Mouse (Mus musculus) ES-E14 (cell line): Measurements from ENCODE around the gene T2. TPM values are rescaled to one million over a fixed set of nuclear protein-coding genes. Genes with fewer than 3 reads are reported as not detected.

Experiments used
- DNase-seq: peaks from one replicate; pipeline ENCODE4 v3.0.0-alpha.2; 2013; ENCODE audit warnings: low read depth, low spot score
- H3K27ac ChIP-seq: 2 replicates; pipeline ENCODE4 v1.5.1; 2012; ENCODE audit warnings: low read depth, mild to moderate bottlenecking, low read length, moderate library complexity, mixed read lengths; ENCODE audit not compliant: poor library complexity, insufficient read depth, severe bottlenecking
- H3K36me3 ChIP-seq: 2 replicates; pipeline ENCODE4 v1.6.1; 2012; ENCODE audit warnings: mild to moderate bottlenecking, low read length, moderate library complexity, mixed read lengths; ENCODE audit not compliant: control insufficient read depth, poor library complexity, insufficient read depth, severe bottlenecking
- H3K4me1 ChIP-seq, 2 experiments: fragments of 150-350 bp in 1 of 2; sonication (generic) in 1 of 2; 2 replicates each; pipeline ENCODE4 v1.6.1; 2012; ENCODE audit warnings: low read length in 2 of 2, mild to moderate bottlenecking in 1 of 2, mixed read lengths in 1 of 2; ENCODE audit not compliant: control insufficient read depth in 2 of 2, insufficient read depth in 2 of 2, poor library complexity in 1 of 2
- H3K4me3 ChIP-seq, 2 experiments: fragments of 150-350 bp in 1 of 2; sonication (generic) in 1 of 2; 2 replicates each; pipeline ENCODE4 v1.5.1; 2012; ENCODE audit warnings: low read length in 2 of 2, low read depth in 1 of 2, mild to moderate bottlenecking in 1 of 2, mixed read lengths in 1 of 2; ENCODE audit not compliant: insufficient read depth in 1 of 2, poor library complexity in 1 of 2, severe bottlenecking in 1 of 2
- H3K9ac ChIP-seq: 2 replicates; pipeline ENCODE4 v1.6.1; 2012; ENCODE audit warnings: low read depth, mild to moderate bottlenecking, low read length, mixed read lengths; ENCODE audit not compliant: poor library complexity, insufficient read depth, severe bottlenecking
- H3K9me3 ChIP-seq: fragments of 150-350 bp; sonication (generic); 2 replicates; pipeline ENCODE4 v1.6.1; 2012; ENCODE audit warnings: low read depth, mild to moderate bottlenecking, low read length; ENCODE audit not compliant: control insufficient read depth, insufficient read depth
- CHD2 ChIP-seq: IDR thresholded peaks from 2 replicates; pipeline ENCODE4 v1.6.1; 2014; ENCODE audit warnings: mild to moderate bottlenecking, low read depth, low read length, inconsistent platforms
- HCFC1 ChIP-seq: IDR thresholded peaks from 2 replicates; pipeline ENCODE4 v1.6.1; 2012; ENCODE audit warnings: low read length, inconsistent platforms, borderline replicate concordance; ENCODE audit not compliant: insufficient read depth
- MAFK ChIP-seq: IDR thresholded peaks from 2 replicates; pipeline ENCODE4 v1.6.1; 2014; ENCODE audit warnings: mild to moderate bottlenecking, low read depth, low read length, inconsistent platforms; ENCODE audit not compliant: insufficient read depth
- ZC3H11A ChIP-seq: IDR thresholded peaks from 2 replicates; pipeline ENCODE4 v1.6.1; 2012; ENCODE audit warnings: low read depth, mild to moderate bottlenecking, inconsistent platforms, low read length, borderline replicate concordance
- ZNF384 ChIP-seq: IDR thresholded peaks from 2 replicates; pipeline ENCODE4 v1.6.1; 2012; ENCODE audit warnings: low read depth, low read length, inconsistent platforms
- in situ Hi-C, 2 experiments: fragments of 600-800 bp; cut with MboI; formaldehyde crosslinking; loops; one replicate each; pipeline ENCODE4 v1.15.1; 2025; ENCODE audit warnings: low sequenced_read_pairs in 2 of 2, inconsistent platforms in 1 of 2; ENCODE audit not compliant: unreplicated experiment in 2 of 2
- total RNA-seq: library from RNA; depleted of rRNA; stranded (reverse); fragments of 300-350 nt; gene quantifications from 2 replicates; pipeline ENCODE4 v1.2.3, GENCODE M21; 2012; rRNA removed

Gene T2
- total RNA-seq, result 0.18 TPM in 1 of 2 replicates, not detected in the other

GRCm38 (mm10) chr17:8355692-8356091, at the start of gene T2:
TSS of gene T2 (plus strand) at chr17:8355992.
- H3K27ac ChIP-seq, result no peak within 1 kb of the TSS
- no peak for TF ChIP-seq MAFK
- no peak for TF ChIP-seq HCFC1
- TF ChIP-seq CHD2, result no peak
- no peak for TF ChIP-seq ZC3H11A
- TF ChIP-seq ZNF384, result no peak
- in situ Hi-C loops, result no loop called here
- no peaks in the 10 kb centered on the region for H3K36me3 ChIP-seq
- no peaks in the 10 kb centered on the region for H3K9me3 ChIP-seq
- DNase-seq, result no peak
- peaks cover 0 to 3% of the 10 kb centered on the region in 2 experiments; a peak in 1 of 4 replicates for H3K4me1 ChIP-seq
- H3K9ac ChIP-seq, result no peak within 1 kb of the TSS
- no peak within 1 kb of the TSS for H3K4me3 ChIP-seq

- Histone ChIP-seq H3K36me3 (no peaks in the 10 kb centered on the region), H3K27ac (no peak within 1 kb of the TSS), H3K9me3 (no peaks in the 10 kb centered on the region), H3K4me3 (peak within 1 kb of the TSS; percentile 60 to 97), H3K4me1 (peaks cover 2 to 3% of the 10 kb centered on the region in 2 experiments; a peak in 2 of 4 replicates), H3K9ac (peak within 1 kb of the TSS; percentile 90)
- TF ChIP-seq CHD2 (no peak), ZC3H11A (no peak), HCFC1 (no peak), MAFK (no peak), ZNF384 (no peak)
- in situ Hi-C loops, result no loop called here
- peak; percentile 91 for DNase-seq
Observed at GRCm38 (mm10) chr17:8310838-8311614, 44.8 kb upstream of the T2 start, which contains the start of gene Sft2d1. TSS of gene Sft2d1 (plus strand) at chr17:8311102.

- in situ Hi-C loops, result no loop called here
- Histone ChIP-seq H3K4me3 (peak overlapping the region; percentile 60 to 97), H3K9me3 (no peaks in the 10 kb centered on the region), H3K4me1 (peaks cover 2 to 3% of the 10 kb centered on the region in 2 experiments; a peak in 2 of 4 replicates), H3K9ac (peak overlapping the region; percentile 66; the same call in 1 of the 2 replicates), H3K27ac (no peak overlapping the region), H3K36me3 (no peaks in the 10 kb centered on the region)
- TF ChIP-seq HCFC1 (no peak), ZC3H11A (no peak), CHD2 (no peak), ZNF384 (no peak), MAFK (no peak)
- DNase-seq, result no peak
Observed at GRCm38 (mm10) chr17:8311751-8312150, 44.0 kb upstream of the T2 start.

GRCm38 (mm10) chr17:8313976-8314375, 41.8 kb upstream of the T2 start:
- Histone ChIP-seq H3K27ac (no peak overlapping the region), H3K4me3 (no peak overlapping the region), H3K36me3 (0 out of 2 replicates have a peak, but pooled peaks cover 2% of the 10 kb centered on the region), H3K9ac (no peak overlapping the region), H3K4me1 (peaks cover 2 to 3% of the 10 kb centered on the region in 2 experiments; a peak in 2 of 4 replicates), H3K9me3 (no peaks in the 10 kb centered on the region)
- TF ChIP-seq ZC3H11A, result no peak
- TF ChIP-seq CHD2, result no peak
- TF ChIP-seq ZNF384, result no peak
- TF ChIP-seq HCFC1, result no peak
- no peak for TF ChIP-seq MAFK
- no peak for DNase-seq
- in situ Hi-C loops, result no loop called here
